Mouse (Mus musculus) CD8-positive naive resting alpha-beta T cell, adult 2 months (primary cell): ENCODE data around the gene Cdyl2.
A peak's percentile ranks its signal among the peaks of the same experiment; 100 is the strongest.

ENCODE experiments used
- DNase-seq, 2 experiments: peaks; one replicate each; pipeline ENCODE4 v3.0.0; 2022; ENCODE audit warnings: low read depth in 2 of 2, low spot score in 2 of 2

The Cdyl2 gene

GRCm38 (mm10) chr8:116673052-116673451 is 59.7 kb downstream of the Cdyl2 start:
- no peak for DNase-seq

- no peak for DNase-seq
These were observed 61.2 kb downstream of the Cdyl2 start for GRCm38 (mm10) chr8:116671543-116671942.

- no peak for DNase-seq
These were observed 62.2 kb downstream of the Cdyl2 start for GRCm38 (mm10) chr8:116670604-116671003.

- no peak for DNase-seq
These were observed 63.8 kb downstream of the Cdyl2 start for GRCm38 (mm10) chr8:116668977-116669376.

- no peak for DNase-seq
These were observed 65.9 kb downstream of the Cdyl2 start for GRCm38 (mm10) chr8:116666781-116667325.

- DNase-seq, result no peak
These were observed 71.3 kb downstream of the Cdyl2 start for GRCm38 (mm10) chr8:116661521-116661920.

- no peak for DNase-seq
These were observed 76.0 kb downstream of the Cdyl2 start for GRCm38 (mm10) chr8:116656811-116657210.

GRCm38 (mm10) chr8:116654881-116655280 is 77.9 kb downstream of the Cdyl2 start:
- DNase-seq, result no peak

GRCm38 (mm10) chr8:116652949-116653348 is 79.8 kb downstream of the Cdyl2 start:
- no peak for DNase-seq

- no peak for DNase-seq
These were observed 82.6 kb downstream of the Cdyl2 start for GRCm38 (mm10) chr8:116649975-116650725.

- no peak for DNase-seq
These were observed 87.4 kb downstream of the Cdyl2 start for GRCm38 (mm10) chr8:116645376-116645775.

GRCm38 (mm10) chr8:116640925-116641324 is 91.9 kb downstream of the Cdyl2 start:
- no peak for DNase-seq

- peak; percentile 47 to 48 for DNase-seq
These were observed 94.8 kb downstream of the Cdyl2 start for GRCm38 (mm10) chr8:116637998-116638397.

- no peak for DNase-seq
These were observed 95.6 kb downstream of the Cdyl2 start for GRCm38 (mm10) chr8:116637193-116637592.

GRCm38 (mm10) chr8:116636396-116636795 is 96.4 kb downstream of the Cdyl2 start:
- DNase-seq, result no peak

- peak; percentile 25 to 32 for DNase-seq
These were observed 96.8 kb downstream of the Cdyl2 start for GRCm38 (mm10) chr8:116635972-116636371.

GRCm38 (mm10) chr8:116635261-116635660 is 97.5 kb downstream of the Cdyl2 start:
- DNase-seq, result peak; percentile 55 to 66

GRCm38 (mm10) chr8:116634436-116634835 is 98.4 kb downstream of the Cdyl2 start:
- no peak for DNase-seq

- DNase-seq, result no peak
These were observed 99.2 kb downstream of the Cdyl2 start for GRCm38 (mm10) chr8:116633470-116634150.

- no peak for DNase-seq
These were observed 102.7 kb downstream of the Cdyl2 start for GRCm38 (mm10) chr8:116630066-116630465.

GRCm38 (mm10) chr8:116628975-116629374 is 103.8 kb downstream of the Cdyl2 start:
- no peak for DNase-seq

GRCm38 (mm10) chr8:116627854-116628479 is 104.8 kb downstream of the Cdyl2 start:
- no peak for DNase-seq
